Mouse (Mus musculus) thymus, postnatal 10 days (tissue): ENCODE data around the gene Gm15294.

Experiments used
- DNase-seq, 2 experiments: peaks; one replicate each; pipeline ENCODE4 v3.0.0; 2021; ENCODE audit warnings: low spot score in 2 of 2

Gene Gm15294

GRCm38 (mm10) chrX:141875135-141875534, at the start of gene Gm15294:
Gm15294 (minus strand) TSS chrX:141875235.
- DNase-seq: no peak

GRCm38 (mm10) chrX:141884336-141885048, 9.5 kb upstream of the Gm15294 start:
- DNase-seq: no peak

GRCm38 (mm10) chrX:141874024-141874423, 1.0 kb downstream of the Gm15294 start:
- DNase-seq: no peak

- DNase-seq: no peak
Observed at GRCm38 (mm10) chrX:141873597-141873996, 1.4 kb downstream of the Gm15294 start.

GRCm38 (mm10) chrX:141855684-141856396, 19.2 kb downstream of the Gm15294 start:
- no peak for DNase-seq
